Mouse (Mus musculus) bone marrow macrophage, adult 2 months (primary cell): ENCODE measurements around the gene Celf5. TPM values are rescaled to one million over a fixed set of nuclear protein-coding genes. Genes with fewer than 3 reads are reported as not detected.

Experiments
- H3K27ac ChIP-seq: 2 replicates; pipeline ENCODE4 v1.5.1; 2012; ENCODE audit warnings: low read depth, low read length; ENCODE audit not compliant: insufficient read depth
- H3K4me1 ChIP-seq: 2 replicates; pipeline ENCODE4 v1.6.1; 2012; ENCODE audit warnings: low read length; ENCODE audit not compliant: control insufficient read depth, insufficient read depth
- H3K4me3 ChIP-seq: 2 replicates; pipeline ENCODE4 v1.5.1; 2012; ENCODE audit warnings: mild to moderate bottlenecking, low read length, moderate library complexity; ENCODE audit not compliant: insufficient read depth
- CTCF ChIP-seq: IDR thresholded peaks from 2 replicates; pipeline ENCODE4 v1.5.1; 2012; ENCODE audit warnings: low read depth, mild to moderate bottlenecking, low read length, moderate library complexity
- POLR2A ChIP-seq: IDR thresholded peaks from 2 replicates; pipeline ENCODE4 v1.6.1; 2012; ENCODE audit warnings: mild to moderate bottlenecking, low read depth, low read length, borderline replicate concordance
- polyA plus RNA-seq: library from polyadenylated mRNA; stranded (reverse); fragments of >200 nt; gene quantifications from 2 replicates; pipeline ENCODE4 v1.2.4, GENCODE M21; 2012; ENCODE audit not compliant: missing spikeins, insufficient read depth, insufficient read length

Gene Celf5
- polyA plus RNA-seq, 1 experiment = not detected

GRCm38 (mm10) chr10:81412586-81413309 lies 69.8 kb downstream of the Celf5 start:
- Histone ChIP-seq H3K4me1 (peaks cover 40% of the 10 kb centered on the region), H3K27ac (no peak overlapping the region), H3K4me3 (no peak overlapping the region)
- no peak for TF ChIP-seq POLR2A

- Histone ChIP-seq H3K4me3 (no peak overlapping the region), H3K4me1 (peaks cover 40% of the 10 kb centered on the region), H3K27ac (no peak overlapping the region)
These were observed 70.8 kb downstream of the Celf5 start for GRCm38 (mm10) chr10:81411471-81412400.

GRCm38 (mm10) chr10:81410981-81411380 lies 71.5 kb downstream of the Celf5 start:
- H3K4me1 ChIP-seq = peaks cover 46% of the 10 kb centered on the region
- no peak overlapping the region for H3K4me3 ChIP-seq
- no peak overlapping the region for H3K27ac ChIP-seq
- no peak for TF ChIP-seq POLR2A

More at GRCm38 (mm10) chr10:81411471-81412400, 70.8 kb downstream of the Celf5 start:
- TF ChIP-seq CTCF (no peak), POLR2A (no peak)

GRCm38 (mm10) chr10:81410350-81410749 lies 72.2 kb downstream of the Celf5 start:
- peaks cover 51% of the 10 kb centered on the region for H3K4me1 ChIP-seq
- H3K4me3 ChIP-seq = peak overlapping the region; percentile 37; the same call in 1 of the 2 replicates
- TF ChIP-seq POLR2A (no peak), CTCF (no peak)

GRCm38 (mm10) chr10:81409330-81409729 lies 73.2 kb downstream of the Celf5 start:
- H3K4me3 ChIP-seq = peak overlapping the region; percentile 37
- H3K4me1 ChIP-seq = peaks cover 57% of the 10 kb centered on the region
- no peak for TF ChIP-seq POLR2A
- H3K27ac ChIP-seq = peak overlapping the region; percentile 89

More at GRCm38 (mm10) chr10:81410350-81410749, 72.2 kb downstream of the Celf5 start:
- 0 out of 2 replicates have a peak overlapping the region, but pooled peaks have one; percentile 89 for H3K27ac ChIP-seq

Other genes with a start within 250 kb of the Celf5 start
- 2.7 and 3.0 TPM in 2 replicates for gene Zfr2, start 249.6 kb downstream of the Celf5 start, polyA plus RNA-seq
- gene Matk, start 229.8 kb downstream of the Celf5 start, polyA plus RNA-seq = 10.8 and 14.4 TPM in 2 replicates
- 46.5 and 51.1 TPM in 2 replicates for gene Mrpl54, start 215.8 kb downstream of the Celf5 start, polyA plus RNA-seq
- gene Apba3, start 215.7 kb downstream of the Celf5 start, polyA plus RNA-seq = 34.3 and 36.1 TPM in 2 replicates
- 9.2 and 9.8 TPM in 2 replicates for gene Tjp3, start 191.1 kb downstream of the Celf5 start, polyA plus RNA-seq
- gene Pip5k1c, start 189.7 kb downstream of the Celf5 start, polyA plus RNA-seq = 90.9 and 106 TPM in 2 replicates
- gene Cactin, start 161.6 kb downstream of the Celf5 start, polyA plus RNA-seq = 18.1 and 18.2 TPM in 2 replicates
- gene Tbxa2r, start 154.0 kb downstream of the Celf5 start, polyA plus RNA-seq = not detected in 2 replicates
- not detected in 2 replicates for gene Gipc3, start 139.4 kb downstream of the Celf5 start, polyA plus RNA-seq
- gene Hmg20b, start 132.2 kb downstream of the Celf5 start, polyA plus RNA-seq = 52.2 and 53.3 TPM in 2 replicates
- gene Mfsd12, start 125.2 kb downstream of the Celf5 start, polyA plus RNA-seq = 80.9 and 86.2 TPM in 2 replicates
- gene 4930404N11Rik, start 116.9 kb downstream of the Celf5 start, polyA plus RNA-seq = not detected in 2 replicates
- 32.6 and 35.0 TPM in 2 replicates for gene Fzr1, start 104.2 kb downstream of the Celf5 start, polyA plus RNA-seq
- gene Dohh, start 98.3 kb downstream of the Celf5 start, polyA plus RNA-seq = 23.1 and 29.5 TPM in 2 replicates
- 0.75 and 2.2 TPM in 2 replicates for gene Gm48551, start 98.2 kb downstream of the Celf5 start, polyA plus RNA-seq
- not detected in 2 replicates for gene Gm48552, start 93.7 kb downstream of the Celf5 start, polyA plus RNA-seq
- gene Smim24, start 89.7 kb downstream of the Celf5 start, polyA plus RNA-seq = 41.9 and 45.5 TPM in 2 replicates
- gene Nfic, start 27.1 kb downstream of the Celf5 start, polyA plus RNA-seq = 31.8 and 38.6 TPM in 2 replicates
- gene Ncln, start 13.7 kb upstream of the Celf5 start, polyA plus RNA-seq = 37.9 and 40.9 TPM in 2 replicates
- 0.46 TPM in 1 of 2 replicates, not detected in the other for gene S1pr4, start 17.4 kb upstream of the Celf5 start, polyA plus RNA-seq
- 23.5 and 24.2 TPM in 2 replicates for gene Gna15, start 41.5 kb upstream of the Celf5 start, polyA plus RNA-seq
- gene Gna11, start 62.5 kb upstream of the Celf5 start, polyA plus RNA-seq = 10.1 and 10.5 TPM in 2 replicates
- 478 and 551 TPM in 2 replicates for gene Aes, start 76.8 kb upstream of the Celf5 start, polyA plus RNA-seq
- gene Tle2, start 91.9 kb upstream of the Celf5 start, polyA plus RNA-seq = 17.9 and 24.5 TPM in 2 replicates
- gene Tle6, start 118.4 kb upstream of the Celf5 start, polyA plus RNA-seq = 42.3 and 47.9 TPM in 2 replicates
- gene BC025920, start 123.6 kb upstream of the Celf5 start, polyA plus RNA-seq = 0.67 and 0.78 TPM in 2 replicates
- 10.9 and 13.2 TPM in 2 replicates for gene Sirt6, start 145.1 kb upstream of the Celf5 start, polyA plus RNA-seq
- 7.8 and 9.6 TPM in 2 replicates for gene Ankrd24, start 145.8 kb upstream of the Celf5 start, polyA plus RNA-seq
- gene Gm10778, start 166.3 kb upstream of the Celf5 start, polyA plus RNA-seq = 0.66 and 0.67 TPM in 2 replicates
- gene Zfp433, start 222.1 kb upstream of the Celf5 start, polyA plus RNA-seq = 9.4 TPM in 2 replicates